Comparison of ENCODE assay signal across 13 mouse cellular contexts in the genomic region with DNA sequence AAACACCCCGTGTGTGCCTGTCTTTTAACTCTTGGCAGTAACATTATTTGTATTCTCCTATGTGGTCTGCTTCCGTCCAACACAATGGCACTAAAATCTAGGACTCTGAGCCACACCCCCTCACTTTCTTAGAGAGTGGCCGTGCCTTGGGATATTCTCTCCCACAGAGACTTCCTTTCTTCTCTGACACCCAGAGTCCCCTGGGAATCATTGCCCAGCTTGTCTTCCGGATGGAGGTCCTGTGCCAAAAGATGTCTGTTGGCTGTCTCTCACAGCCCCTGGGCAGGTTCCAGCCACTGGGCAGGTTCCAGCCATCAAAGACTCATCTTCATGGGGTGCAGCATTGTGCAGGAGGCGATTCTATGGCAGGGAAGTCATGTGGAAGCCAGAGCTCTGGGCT. TPM values are rescaled to one million over a fixed set of nuclear protein-coding genes. Genes with fewer than 3 reads are reported as not detected.
A peak's percentile ranks its signal among the peaks of the same experiment; 100 is the strongest.
DNase-seq lines count a peak whose midpoint lies in the region; ATAC-seq lines count a peak whose summit lies in the region.
"Had no signal": no experiment of that assay in that cellular context is flagged by ENCODE, and none has a peak within 500 bp of the region (broad histone marks: within the 10 kb centered on the region; RNA-seq: fewer than 3 reads in every experiment).

No protein-coding gene starts in this region.

- H3K36me3 ChIP-seq in kidney, embryonic 16.5 days (ENCODE audit: insufficient read depth, low read length) = no peaks in the 10 kb centered on the region
- H3K36me3 ChIP-seq: G1E; heart, embryonic 13.5 days had no signal

- no peaks in the 10 kb centered on the region for H3K27me3 ChIP-seq in kidney, embryonic 16.5 days (ENCODE audit: insufficient read depth, low read length)
- H3K27me3 ChIP-seq: heart, embryonic 13.5 days had no signal

- no peak overlapping the region for H3K4me3 ChIP-seq in kidney, embryonic 16.5 days (ENCODE audit: low read length)
- H3K4me3 ChIP-seq: heart, embryonic 13.5 days had no signal

- H3K4me2 ChIP-seq in kidney, embryonic 16.5 days (replicated peaks; ENCODE audit: low read depth, low read length) = no peak overlapping the region
- H3K4me2 ChIP-seq: heart, embryonic 13.5 days; hindbrain, embryonic 14.5 days had no signal

- no peak for ATAC-seq in kidney, embryonic 16.5 days (ENCODE audit: low FRiP score, low TSS enrichment)

- H3K9ac ChIP-seq in kidney, embryonic 16.5 days (replicated peaks; ENCODE audit: low read length) = no peak overlapping the region
- H3K9ac ChIP-seq: heart, embryonic 13.5 days; hindbrain, embryonic 14.5 days had no signal

- WGBS in kidney, embryonic 16.5 days = 55% methylated on average over 5 of the region's 5 CpGs

- H3K4me1 ChIP-seq in kidney, embryonic 16.5 days (ENCODE audit: insufficient read depth, low read length) = peaks cover 5% of the 10 kb centered on the region

- H3K27ac ChIP-seq in kidney, embryonic 16.5 days (ENCODE audit: low read length) = no peak overlapping the region
- H3K27ac ChIP-seq: heart, embryonic 13.5 days; hindbrain, embryonic 14.5 days; macrophage had no signal

- peak; percentile 6 for DNase-seq in kidney, adult 11 months
- DNase-seq in right cerebral cortex, postnatal 10 days (ENCODE audit: low spot score in 2 of 2) = peak; percentile 33 to 42
- no peak for DNase-seq in right cerebral cortex, postnatal 14 days
- peak; percentile 29 for DNase-seq in kidney, postnatal 14 days
- no peak for DNase-seq in natural killer cell, adult 2 months (ENCODE audit: low spot score in 2 of 2)
- no peak for DNase-seq in thymus, postnatal 36 days
- DNase-seq: adrenal gland, postnatal 14 days; liver had no signal

- no peaks in the 10 kb centered on the region for H3K9me3 ChIP-seq in kidney, embryonic 16.5 days (ENCODE audit: low read length)
- H3K9me3 ChIP-seq: G1E; heart, embryonic 13.5 days had no signal

RNA-seq across cellular contexts. Expression of gene Rrm2, which starts 46.7 kb away (rescaled TPM):
- 215 and 225 TPM in 2 replicates for polyA plus RNA-seq in kidney, embryonic 16.5 days (2015; fragmentation: Nextera tagmentation; extraction: Ambion mirVana)

Comparison
In these comparisons a context has a peak if more than half of its experiments do, and no peak if none do; other contexts are left out.
1. DNase-seq: peak in kidney, adult 11 months (single experiment), right cerebral cortex, postnatal 10 days (2 of 2) and kidney, postnatal 14 days (single experiment); none in right cerebral cortex, postnatal 14 days (single experiment), natural killer cell, adult 2 months (0 of 2) and thymus, postnatal 36 days (0 of 2).